Mouse (Mus musculus): ENCODE results near the gene Oxct2a. TPM values are rescaled to one million over a fixed set of nuclear protein-coding genes. Genes with fewer than 3 reads are reported as not detected.
"Not testable (repeated sequence)": the region's sequence is repeated elsewhere in the genome, so short reads cannot be mapped to it uniquely, and the experiment has no call there.

The Oxct2a gene
- not detected for total RNA-seq (2021)
- long read RNA-seq, experiment 1 = 0 reads
- long read RNA-seq, experiment 2 = 0 reads

- intact Hi-C loops (cut with DNase I) = no loop called here
- DNase-seq = no peak
These were observed at the start of gene Oxct2a for GRCm38 (mm10) chr4:123323534-123323933. Oxct2a (minus strand) TSS chr4:123323634.

- intact Hi-C loops (cut with DNase I) = no loop called here
- DNase-seq = no peak
These were observed 40.1 kb upstream of the Oxct2a start for GRCm38 (mm10) chr4:123363555-123363954.

- intact Hi-C loops (cut with DNase I) = no loop called here
- no peak for DNase-seq
These were observed 37.3 kb upstream of the Oxct2a start for GRCm38 (mm10) chr4:123360771-123361170.

GRCm38 (mm10) chr4:123358613-123359012 is 35.2 kb upstream of the Oxct2a start:
- intact Hi-C loops (cut with DNase I) = no loop called here
- no peak for DNase-seq

- intact Hi-C loops (cut with DNase I) = no loop called here
- DNase-seq = no peak
These were observed 32.5 kb upstream of the Oxct2a start for GRCm38 (mm10) chr4:123355941-123356340.

GRCm38 (mm10) chr4:123353271-123353877 is 29.9 kb upstream of the Oxct2a start:
- no peak for DNase-seq
- intact Hi-C loops (cut with DNase I) = no loop called here

- no peak for DNase-seq
These were observed 20.0 kb upstream of the Oxct2a start for GRCm38 (mm10) chr4:123343471-123343789.

GRCm38 (mm10) chr4:123342642-123343470 is 19.4 kb upstream of the Oxct2a start, which contains the start of gene Bmp8a:
Bmp8a (minus strand) TSS chr4:123343252.
- intact Hi-C loops (cut with DNase I) = loop anchor here (5.0 kb wide), 1 partner anchor 36 kb away; no protein-coding TSS in a partner anchor
- DNase-seq = peak; percentile 74 to 75

More at GRCm38 (mm10) chr4:123343471-123343789, 20.0 kb upstream of the Oxct2a start:
- intact Hi-C loops (cut with DNase I) = loop anchor here (5.0 kb wide), 1 partner anchor 36 kb away; no protein-coding TSS in a partner anchor

GRCm38 (mm10) chr4:123342091-123342641 is 18.7 kb upstream of the Oxct2a start:
- DNase-seq = no peak
- intact Hi-C loops (cut with DNase I) = loop anchor here (5.0 kb wide), 1 partner anchor 35 kb away; no protein-coding TSS in a partner anchor

- intact Hi-C loops (cut with DNase I) = loop anchor here (5.0 kb wide), 1 partner anchor 33 kb away; no protein-coding TSS in a partner anchor
These were observed 16.8 kb upstream of the Oxct2a start for GRCm38 (mm10) chr4:123340232-123340631.

GRCm38 (mm10) chr4:123337693-123338092 is 14.3 kb upstream of the Oxct2a start:
- no peak for DNase-seq
- intact Hi-C loops (cut with DNase I) = no loop called here

More at GRCm38 (mm10) chr4:123340232-123340631, 16.8 kb upstream of the Oxct2a start:
- DNase-seq = no peak

- intact Hi-C loops (cut with DNase I) = no loop called here
- no peak for DNase-seq
These were observed 12.6 kb upstream of the Oxct2a start for GRCm38 (mm10) chr4:123335796-123336585.

- DNase-seq; intact Hi-C loops (cut with DNase I): not testable (repeated sequence)
These were observed 11.8 kb upstream of the Oxct2a start for GRCm38 (mm10) chr4:123335244-123335643.

- intact Hi-C loops (cut with DNase I) = no loop called here
- no peak for DNase-seq
These were observed 10.7 kb upstream of the Oxct2a start for GRCm38 (mm10) chr4:123334177-123334576.

GRCm38 (mm10) chr4:123333151-123333550 is 9.7 kb upstream of the Oxct2a start:
- DNase-seq = no peak
- intact Hi-C loops (cut with DNase I) = no loop called here

- intact Hi-C loops (cut with DNase I); DNase-seq: not testable (repeated sequence)
These were observed 8.5 kb upstream of the Oxct2a start for GRCm38 (mm10) chr4:123331961-123332360.

- no peak for DNase-seq
- intact Hi-C loops (cut with DNase I) = no loop called here
These were observed 7.9 kb upstream of the Oxct2a start for GRCm38 (mm10) chr4:123331326-123331725.

- intact Hi-C loops (cut with DNase I) = no loop called here
- no peak for DNase-seq
These were observed 5.5 kb upstream of the Oxct2a start for GRCm38 (mm10) chr4:123328946-123329345.

GRCm38 (mm10) chr4:123327630-123328029 is 4.2 kb upstream of the Oxct2a start:
- no peak for DNase-seq
- intact Hi-C loops (cut with DNase I) = no loop called here

- DNase-seq = no peak
- intact Hi-C loops (cut with DNase I) = no loop called here
These were observed 2.7 kb upstream of the Oxct2a start for GRCm38 (mm10) chr4:123326087-123326486.
